Mouse (Mus musculus): ENCODE measurements at regions not wholly inside any gene's neighbourhood (a gene's known extent, or its start where the extent isn't known, plus 50 kb on each side); places are given as distances from the start of the nearest gene placed in this dataset.

DNA sequence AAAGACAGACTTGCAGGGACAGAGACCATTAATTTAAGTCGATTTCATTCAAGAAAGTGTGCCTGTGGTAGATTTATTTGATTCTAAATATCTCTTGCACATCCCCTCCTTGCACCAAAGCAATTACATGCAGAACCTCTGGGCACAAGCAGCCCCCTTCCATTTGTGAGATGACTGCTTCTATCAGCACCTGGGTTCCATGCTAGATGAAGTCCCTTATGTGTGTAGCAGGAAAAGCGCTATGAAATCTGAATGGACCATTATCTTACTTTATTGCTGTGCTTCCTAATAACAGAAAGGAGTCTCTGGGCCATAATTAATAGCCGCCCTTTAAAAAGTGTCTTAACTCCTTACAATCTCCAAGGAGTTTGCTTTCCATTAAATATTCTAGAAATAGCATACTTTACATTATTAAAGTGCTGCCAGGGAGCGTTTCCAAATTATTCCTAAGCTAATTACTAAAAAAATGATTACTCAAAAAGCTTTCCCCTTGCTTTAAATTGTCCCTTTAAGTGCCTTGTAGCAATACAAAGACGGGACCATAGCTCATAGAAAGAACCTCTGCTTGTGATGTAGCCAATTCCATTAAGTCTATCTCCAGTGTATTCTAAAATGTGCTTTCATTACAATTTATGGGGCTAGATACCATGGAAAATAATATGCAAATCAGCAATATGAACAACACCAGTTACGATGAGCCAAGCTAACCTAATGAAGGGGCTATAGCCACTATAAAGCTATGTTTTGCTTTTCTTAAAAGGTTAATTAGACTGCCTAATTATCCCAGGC, 508.1 kb upstream of the Rgma start:
- no peak for ATAC-seq (replicated peaks; ENCODE audit: poor library complexity, severe bottlenecking)

DNA sequence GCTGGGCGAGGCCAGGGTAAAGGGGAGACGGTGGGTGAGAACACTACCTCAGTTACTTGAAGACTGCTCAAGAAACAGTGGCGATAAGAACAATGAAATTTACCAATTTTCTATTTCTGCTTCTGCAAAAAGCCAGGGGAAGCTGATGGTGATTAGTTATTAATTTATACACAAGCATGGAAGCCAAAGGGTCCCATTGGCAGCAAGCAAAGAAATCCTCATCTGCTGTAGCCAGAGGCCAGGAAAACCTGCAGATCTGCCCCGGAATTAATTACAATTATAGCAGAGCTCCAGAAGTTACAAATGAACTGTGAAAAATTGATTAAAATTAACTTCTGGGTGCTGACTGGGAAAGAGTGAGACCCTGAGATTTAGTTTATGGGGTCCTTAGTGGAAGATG, 506.2 kb upstream of the Rgma start:
- no peak for ATAC-seq (replicated peaks; ENCODE audit: poor library complexity, severe bottlenecking)

DNA sequence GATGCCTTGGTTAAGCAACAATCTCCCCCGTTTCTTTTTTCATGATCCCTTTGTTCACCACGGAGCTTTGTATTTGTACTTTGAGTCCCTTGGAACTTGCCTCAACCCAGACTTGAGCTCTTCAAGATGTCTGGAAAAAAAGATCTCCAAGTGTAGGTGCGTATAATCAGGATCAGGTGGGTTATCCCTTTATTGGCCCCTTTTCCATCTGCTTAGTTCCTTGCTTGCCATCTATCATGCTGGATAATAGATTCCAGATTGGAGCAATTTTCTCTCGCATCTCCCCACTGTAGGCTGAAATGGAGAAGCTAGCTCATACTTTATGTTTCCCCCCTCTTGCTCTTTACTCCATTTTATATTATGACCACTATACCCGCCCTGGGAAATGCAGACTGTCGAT, 474.5 kb upstream of the Rgma start:
- ATAC-seq (replicated peaks; ENCODE audit: poor library complexity, severe bottlenecking): no peak

DNA sequence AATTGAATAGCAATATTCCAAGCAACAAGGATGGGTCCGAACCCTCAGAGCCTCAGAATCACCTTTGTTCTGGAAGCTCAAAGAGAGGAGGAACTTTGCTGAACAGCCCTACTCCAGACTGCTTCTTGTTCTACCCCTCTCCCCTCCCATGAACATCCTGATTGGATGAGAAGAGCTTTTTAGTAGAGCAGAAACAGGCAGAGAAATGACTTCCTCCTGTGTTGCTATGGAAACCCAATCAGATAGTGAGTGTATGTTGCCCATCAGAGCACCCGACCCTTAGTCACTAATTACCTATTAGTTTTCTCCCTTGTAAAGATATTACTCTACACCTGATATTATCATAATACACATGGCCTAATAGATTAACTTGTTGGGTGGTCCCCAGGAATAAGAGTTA, 469.4 kb upstream of the Rgma start:
- ATAC-seq (replicated peaks; ENCODE audit: poor library complexity, severe bottlenecking): no peak

DNA sequence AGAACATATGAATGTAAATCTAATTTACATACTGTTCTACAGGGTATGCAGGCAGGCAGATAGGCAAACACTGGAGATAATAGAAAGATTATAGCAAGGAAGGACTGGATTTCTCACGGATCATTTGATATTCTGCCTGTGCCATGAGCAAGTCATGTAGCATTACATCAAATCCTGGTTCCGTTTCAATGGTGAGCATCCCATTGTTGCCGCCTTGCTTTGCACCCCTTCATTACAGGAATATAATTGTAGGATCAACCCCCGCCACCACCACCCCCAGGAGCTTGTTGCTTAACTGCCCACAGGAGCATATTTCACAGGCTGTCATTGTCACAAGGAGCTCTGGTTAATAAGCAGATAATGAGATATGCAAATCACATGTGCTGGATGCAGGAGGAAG, 468.8 kb upstream of the Rgma start:
- no peak for ATAC-seq (replicated peaks; ENCODE audit: poor library complexity, severe bottlenecking)

DNA sequence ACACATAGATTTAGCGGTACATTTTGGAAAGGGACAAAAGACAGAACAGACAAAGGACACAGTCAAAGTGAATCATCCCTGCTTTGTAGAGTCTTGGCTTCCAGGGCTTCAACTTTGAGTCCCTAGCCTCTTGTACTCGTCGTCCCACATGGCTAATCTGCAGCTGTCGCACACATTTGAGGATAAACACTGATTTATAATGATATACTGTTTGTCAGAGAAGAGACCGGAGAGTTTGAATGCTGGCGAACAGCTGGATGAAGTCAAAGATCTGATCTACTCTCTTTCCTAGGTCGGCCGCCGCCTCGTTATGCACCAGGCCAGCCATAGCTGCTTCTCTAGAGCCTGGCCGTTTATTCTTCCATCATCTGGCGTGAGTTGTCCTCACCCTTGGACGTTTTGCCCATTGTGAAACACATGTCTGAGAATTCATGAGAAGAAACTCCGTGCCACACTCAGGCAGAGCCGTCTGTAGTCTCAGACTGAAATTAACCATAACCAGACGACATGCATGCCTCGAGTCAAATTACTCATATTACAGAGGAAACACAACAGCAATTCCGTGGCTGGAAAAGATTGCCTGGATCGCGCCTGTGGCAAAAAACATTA, 448.4 kb upstream of the Rgma start:
- ATAC-seq (replicated peaks; ENCODE audit: poor library complexity, severe bottlenecking): no peak

DNA sequence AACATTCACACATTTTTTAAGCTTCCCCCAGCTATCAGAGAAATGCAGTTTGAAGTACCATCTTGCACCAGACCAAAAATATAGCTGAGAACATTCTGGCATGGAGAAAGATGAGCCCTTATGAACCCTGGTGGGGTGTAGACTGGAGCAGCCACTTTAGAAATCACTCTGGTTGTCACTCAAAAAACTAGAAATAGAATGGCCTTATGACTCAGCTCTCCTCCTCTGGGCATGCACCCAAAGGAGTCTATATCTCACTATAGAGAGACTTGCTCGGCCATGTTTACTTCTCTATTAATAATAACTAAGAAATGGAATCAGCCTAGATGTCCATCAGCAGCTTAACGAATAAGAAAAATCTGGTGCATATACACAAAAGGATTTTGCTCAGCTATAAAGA, 436.5 kb upstream of the Rgma start:
- no peak for ATAC-seq (replicated peaks; ENCODE audit: poor library complexity, severe bottlenecking)

DNA sequence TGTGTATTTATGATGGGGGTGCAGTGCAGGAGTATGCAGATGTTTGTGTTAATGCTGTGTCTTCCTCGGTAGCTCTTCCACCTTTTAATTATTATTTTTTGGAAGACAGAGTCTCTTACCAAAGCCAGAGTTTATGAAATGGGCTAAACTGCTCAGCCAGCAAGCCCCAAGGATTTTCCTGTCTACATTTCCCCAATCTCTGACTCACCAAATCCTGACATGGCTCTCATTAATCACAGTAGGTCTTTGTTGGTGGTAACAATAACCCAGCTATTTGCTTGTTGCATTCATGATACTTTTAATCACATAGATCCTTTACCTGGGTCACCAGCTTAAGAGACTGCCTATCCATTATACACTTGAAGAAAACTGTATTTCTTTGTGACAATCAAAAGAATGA, 427.8 kb upstream of the Rgma start:
- ATAC-seq (replicated peaks; ENCODE audit: poor library complexity, severe bottlenecking): no peak

DNA sequence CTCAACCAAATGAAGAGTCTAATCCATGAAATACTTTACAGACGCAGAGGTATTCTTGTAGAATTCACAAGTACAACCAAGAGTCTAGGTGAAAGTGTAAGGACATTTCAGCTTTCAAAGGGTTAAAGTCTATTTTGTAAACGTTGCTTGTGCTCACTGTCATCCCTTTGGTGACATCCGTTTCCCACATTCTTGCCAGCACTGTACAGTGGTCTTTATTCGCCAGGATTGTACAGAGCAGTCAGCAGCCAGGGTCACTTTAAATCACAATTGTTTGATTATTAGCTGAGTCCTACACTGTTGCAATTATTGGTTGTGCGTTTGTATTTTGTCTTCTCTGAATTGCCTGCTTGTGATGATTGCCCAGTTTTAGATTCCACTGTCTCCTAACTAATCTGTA, 427.3 kb upstream of the Rgma start:
- ATAC-seq (replicated peaks; ENCODE audit: poor library complexity, severe bottlenecking): no peak

DNA sequence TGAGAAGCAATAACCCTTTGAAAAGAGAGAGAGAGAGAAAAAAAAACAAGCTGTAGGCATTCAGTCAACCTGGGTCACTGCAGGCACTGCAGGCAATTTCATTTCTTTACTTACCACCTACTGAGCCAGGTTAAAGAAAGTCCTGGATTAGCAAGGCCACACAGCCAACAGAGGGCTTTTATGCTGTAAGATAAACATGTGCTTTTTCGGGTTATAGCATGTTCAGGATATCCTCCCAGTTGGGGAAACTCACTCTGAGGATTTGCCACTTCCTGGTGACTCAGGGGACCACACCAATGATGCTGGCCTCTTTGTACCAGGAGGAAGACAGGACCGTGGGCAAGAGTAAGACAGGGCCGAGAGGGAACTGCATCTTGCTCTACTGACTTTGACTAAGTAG, 426.6 kb upstream of the Rgma start:
- no peak for ATAC-seq (replicated peaks; ENCODE audit: poor library complexity, severe bottlenecking)

DNA sequence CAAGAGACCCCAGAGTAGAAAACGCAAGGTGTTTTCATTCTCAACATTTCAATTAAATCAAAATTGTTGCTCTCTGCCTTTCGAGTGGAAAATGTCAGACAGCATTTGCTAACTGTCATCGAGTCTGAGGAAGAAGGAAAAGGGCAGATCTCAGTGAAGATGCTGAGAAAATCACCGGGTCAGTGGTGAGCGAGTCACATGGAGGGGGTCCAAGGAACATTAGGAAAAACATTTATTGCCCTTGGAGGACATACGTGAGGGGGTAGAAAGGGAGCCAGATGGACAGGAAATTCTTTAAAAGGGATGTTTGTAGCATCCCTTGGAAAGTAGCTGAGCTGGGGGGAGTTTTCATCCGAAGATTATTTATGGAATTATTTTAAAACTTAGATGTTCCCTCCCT, 425.4 kb upstream of the Rgma start:
- no peak for ATAC-seq (replicated peaks; ENCODE audit: poor library complexity, severe bottlenecking)

DNA sequence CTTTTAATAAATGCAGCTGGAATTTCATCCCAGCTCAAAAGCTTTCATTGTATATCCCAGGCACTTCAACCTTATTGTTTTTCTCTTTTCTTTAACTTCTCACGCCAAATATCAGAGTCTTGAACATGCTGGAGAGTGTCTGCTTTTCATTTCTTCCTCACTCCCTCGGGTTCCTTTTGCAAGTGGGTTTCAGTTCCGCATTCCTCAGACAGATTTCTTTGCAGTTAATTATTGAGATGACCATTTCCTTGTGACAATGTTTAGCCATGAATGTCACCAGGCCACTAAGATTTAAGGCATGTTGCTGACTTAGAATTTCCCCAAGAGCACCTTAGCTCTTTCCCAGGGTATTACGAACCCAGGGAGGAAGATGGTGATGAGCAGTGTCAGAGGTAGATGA, 417.6 kb upstream of the Rgma start:
- no peak for ATAC-seq (replicated peaks; ENCODE audit: poor library complexity, severe bottlenecking)

DNA sequence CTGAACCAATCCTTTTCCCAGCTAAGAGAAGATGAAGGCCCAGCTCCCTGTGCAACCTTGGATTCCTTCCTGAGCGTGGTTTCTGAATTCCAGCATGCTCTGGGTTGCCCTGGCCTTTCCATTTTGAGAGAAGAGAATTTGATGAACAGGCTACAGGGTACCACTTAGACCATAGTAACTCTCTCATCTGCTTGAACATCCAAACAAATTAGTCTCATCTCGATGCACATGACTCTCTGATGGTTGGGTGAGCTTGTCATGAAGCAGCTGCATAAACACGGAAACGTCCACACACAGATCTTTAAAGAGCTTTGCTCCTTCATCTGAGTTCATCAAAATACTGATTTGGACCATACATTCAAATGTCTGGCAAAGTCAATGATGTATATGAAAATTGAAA, 414.0 kb upstream of the Rgma start:
- no peak for ATAC-seq (replicated peaks; ENCODE audit: poor library complexity, severe bottlenecking)

DNA sequence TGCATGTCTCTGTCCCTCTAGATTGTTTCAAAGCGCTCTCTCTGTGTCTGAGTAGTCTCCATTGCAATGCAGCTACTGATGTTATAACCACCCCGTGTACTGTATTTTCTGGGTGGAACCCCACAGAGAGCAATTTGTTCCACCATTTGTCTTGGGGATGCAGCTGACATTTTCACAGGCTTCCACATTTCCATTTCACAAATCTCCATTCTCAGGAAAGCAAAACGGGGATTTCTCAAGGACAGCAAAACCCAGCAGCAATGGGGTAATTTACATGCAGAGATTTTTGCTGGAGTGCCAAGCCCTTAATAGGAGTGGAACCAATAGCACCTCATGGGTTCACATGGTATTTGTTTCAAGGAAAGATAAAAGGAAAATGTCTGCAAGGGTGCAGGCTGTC, 412.5 kb upstream of the Rgma start:
- ATAC-seq (replicated peaks; ENCODE audit: poor library complexity, severe bottlenecking): no peak

DNA sequence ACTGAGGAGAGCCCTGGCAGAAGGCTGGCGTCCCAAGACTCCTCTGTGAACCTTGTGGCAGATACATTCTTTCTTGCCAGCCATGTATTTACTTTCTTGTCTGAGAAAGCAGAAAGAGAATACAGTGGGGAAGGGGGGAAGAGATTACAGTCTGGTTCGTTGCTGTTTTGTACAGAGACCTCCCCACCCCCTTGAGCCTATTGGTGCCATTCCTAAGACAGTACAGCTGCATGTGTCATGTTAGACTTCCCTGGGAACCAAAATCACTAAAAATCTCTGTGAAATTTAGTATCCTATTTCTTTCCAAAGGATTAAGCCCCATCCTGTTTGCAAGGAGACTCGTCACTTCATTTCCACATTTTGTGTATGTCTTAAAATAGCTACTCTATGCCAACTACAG, 411.4 kb upstream of the Rgma start:
- ATAC-seq (replicated peaks; ENCODE audit: poor library complexity, severe bottlenecking): no peak

DNA sequence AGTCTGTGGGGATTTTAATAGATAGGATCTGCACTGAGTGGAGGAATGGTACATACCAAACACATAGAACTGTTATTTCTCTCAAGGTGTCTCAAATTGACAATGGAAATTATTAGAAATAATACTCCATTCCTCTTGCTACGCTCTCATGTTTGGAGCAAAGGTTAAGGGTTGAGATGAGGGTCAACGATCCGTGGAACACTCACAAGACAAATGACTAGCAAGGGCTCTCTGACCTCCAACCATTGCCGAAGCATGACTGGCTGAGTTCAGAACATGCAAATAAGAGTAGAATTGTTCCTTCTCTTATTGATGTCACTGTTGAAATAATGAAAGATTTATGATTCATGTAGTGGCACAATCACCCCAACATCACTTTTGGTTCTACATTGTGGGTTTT, 407.1 kb upstream of the Rgma start:
- ATAC-seq (replicated peaks; ENCODE audit: poor library complexity, severe bottlenecking): no peak

DNA sequence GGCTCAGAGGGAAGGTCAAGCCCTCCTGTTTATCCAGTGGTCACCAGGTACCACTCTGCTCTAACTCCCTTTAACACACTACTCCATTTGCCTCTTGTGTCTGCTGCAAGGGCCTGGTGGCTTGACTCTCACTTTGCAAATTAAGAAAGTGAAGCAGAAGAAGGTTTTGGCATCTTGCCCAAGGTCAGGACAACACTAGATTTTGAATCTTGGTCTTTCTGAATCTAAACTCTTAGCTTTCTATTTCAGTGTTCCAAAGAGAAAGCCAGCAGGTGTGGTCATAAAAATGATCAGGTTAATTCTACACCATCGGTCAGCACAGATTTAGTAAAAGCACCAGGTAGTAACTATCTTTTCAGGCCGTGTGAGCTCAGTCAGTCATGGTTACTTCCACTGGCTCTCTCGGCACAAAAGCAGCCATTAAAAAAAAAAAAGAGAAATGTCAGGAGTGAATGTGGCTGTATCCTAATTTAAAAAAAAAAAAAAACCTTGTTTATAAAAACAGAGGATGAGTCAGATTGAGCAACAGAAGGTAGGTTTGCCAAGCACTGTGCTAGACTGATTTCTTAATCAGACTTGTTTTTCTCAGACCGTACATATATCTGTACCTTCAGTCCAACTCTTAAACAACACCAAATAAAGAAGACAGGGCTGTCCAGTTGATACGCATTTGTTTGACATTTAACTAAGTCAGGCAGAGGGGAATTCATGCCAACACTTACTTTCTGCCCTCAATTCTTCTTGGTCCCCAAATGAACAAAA, 403.6 kb upstream of the Rgma start:
- ATAC-seq (replicated peaks; ENCODE audit: poor library complexity, severe bottlenecking): no peak

DNA sequence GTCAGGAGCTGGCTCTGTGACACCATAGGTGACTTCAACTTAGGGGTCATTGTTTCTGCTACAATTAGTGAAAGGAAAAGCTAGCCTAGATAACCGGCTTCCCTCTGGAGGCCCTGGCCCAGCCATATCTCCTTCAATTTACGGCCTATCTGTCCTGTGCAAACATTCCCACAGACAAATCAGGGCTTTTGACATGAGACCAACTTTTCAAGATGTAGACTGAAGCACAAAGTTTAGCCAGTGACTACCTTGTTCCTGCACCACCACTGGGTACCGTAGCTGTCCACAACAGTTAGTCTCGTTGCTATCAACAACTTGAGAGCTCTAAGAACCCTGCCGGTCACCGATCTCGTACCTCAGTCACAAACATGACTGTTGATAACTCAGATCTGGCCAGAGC, 402.9 kb upstream of the Rgma start:
- no peak for ATAC-seq (replicated peaks; ENCODE audit: poor library complexity, severe bottlenecking)

DNA sequence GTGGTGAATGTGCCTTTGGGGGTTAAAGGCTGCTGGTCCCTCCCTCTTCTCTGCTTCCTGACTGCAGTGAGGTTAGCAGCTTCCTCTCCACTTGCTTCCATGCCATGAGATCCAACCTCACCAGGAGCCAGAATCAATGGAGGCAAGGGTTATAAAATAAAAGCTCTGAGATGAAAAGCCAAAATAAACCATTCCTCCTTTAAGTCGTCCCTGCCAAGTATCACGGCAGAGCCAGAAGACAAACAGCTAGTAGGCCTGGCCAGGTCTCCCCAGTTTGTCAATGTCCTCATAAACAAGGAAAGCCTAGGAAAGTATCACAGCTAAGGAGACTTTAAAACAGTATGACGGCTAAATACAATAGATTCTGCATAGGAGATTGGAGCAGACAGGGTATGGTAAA, 401.5 kb upstream of the Rgma start:
- ATAC-seq (replicated peaks; ENCODE audit: poor library complexity, severe bottlenecking): no peak

DNA sequence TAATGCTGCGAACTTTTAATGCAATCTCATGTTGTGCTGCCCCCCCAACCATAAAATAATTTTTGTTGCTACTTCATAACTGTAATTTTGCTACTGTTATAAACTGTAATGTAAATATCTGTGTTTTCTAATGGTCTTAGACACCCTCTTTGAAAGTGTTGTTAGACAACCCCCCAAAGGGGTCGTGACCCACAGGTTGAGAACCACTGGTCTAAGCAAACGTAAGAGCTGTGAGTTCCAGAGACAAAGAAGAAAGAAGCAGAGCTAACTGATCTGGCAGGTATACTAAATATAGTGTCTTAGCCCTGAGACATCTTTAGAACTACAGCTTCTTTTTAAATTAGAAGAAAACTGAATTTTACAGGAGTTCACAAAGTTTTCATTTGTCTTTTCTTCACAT, 400.9 kb upstream of the Rgma start:
- ATAC-seq (replicated peaks; ENCODE audit: poor library complexity, severe bottlenecking): no peak

DNA sequence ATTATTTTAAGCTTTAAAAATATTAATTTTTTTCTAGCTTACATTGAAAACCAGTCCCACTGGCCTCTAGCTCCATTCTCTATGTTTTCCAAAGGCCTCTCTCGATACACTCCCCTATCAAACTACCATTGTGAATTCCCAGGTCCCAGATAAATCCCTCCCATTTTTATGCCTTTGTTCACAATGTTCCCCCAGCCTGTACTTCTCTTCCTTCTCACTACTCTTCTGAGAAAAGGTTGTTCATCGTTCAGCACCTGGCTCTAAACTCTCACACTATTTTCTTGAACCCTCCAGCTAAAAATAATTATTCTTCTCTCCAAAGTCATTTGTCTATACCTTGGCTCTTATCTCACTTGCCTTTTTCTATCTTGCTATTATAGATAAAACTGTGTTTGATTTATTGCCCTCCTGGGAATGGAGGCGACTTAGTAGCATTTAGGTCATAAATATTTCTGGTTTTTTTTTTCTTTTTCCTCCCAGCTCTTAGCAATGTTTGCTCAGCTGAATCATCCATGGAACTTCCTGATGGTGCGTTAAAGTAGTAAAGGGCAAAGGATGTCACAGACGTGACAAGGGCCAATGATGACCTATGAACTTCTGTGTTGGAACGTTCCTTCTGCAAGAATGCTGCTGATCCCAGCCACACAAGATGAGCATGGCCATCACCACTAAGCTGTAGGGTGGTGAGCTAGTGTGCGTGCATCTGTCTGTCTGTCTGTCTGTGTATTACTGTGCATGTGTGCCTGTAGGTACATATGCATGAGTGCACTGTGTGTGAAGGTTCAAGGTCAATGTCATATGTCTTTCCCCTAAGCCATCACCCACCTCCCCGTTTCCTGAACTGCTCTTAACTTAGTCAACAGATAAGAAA, 384.5 kb upstream of the Rgma start:
- no peak for ATAC-seq (replicated peaks; ENCODE audit: poor library complexity, severe bottlenecking)
